Mouse (Mus musculus) heart, postnatal 0 days (tissue): ENCODE data around the gene Hspg2.

Experiments
- CTCF ChIP-seq: IDR thresholded peaks from 2 replicates; pipeline ENCODE4 v1.5.1; 2016; ENCODE audit warnings: antibody characterized with exemption, control low read depth, low read depth
- EP300 ChIP-seq: IDR thresholded peaks from 2 replicates; pipeline ENCODE4 v1.6.1; 2016; ENCODE audit warnings: antibody characterized with exemption, low read depth

DNA sequence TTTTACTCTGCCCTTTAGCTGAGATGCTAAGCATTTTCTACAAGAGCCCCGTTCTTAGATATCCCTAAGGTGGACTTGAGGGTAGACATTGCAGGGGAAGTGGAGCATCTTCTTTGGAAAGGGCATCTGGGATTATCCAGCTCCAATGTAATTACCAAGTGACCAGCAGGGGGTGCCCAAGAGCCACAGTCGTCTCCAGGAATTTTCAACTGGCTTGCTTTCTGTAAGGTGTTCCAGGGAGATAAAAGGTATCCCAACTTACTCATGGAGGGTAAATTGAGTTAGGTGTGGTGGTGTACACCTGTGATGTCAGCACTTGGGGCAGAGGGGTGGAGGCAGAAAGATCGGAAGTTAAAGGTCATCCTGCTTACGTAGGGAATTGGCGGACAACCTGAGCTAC, 24.9 kb upstream of the Hspg2 start:
- TF ChIP-seq CTCF: peak; percentile 90
- no peak for TF ChIP-seq EP300
